Mouse (Mus musculus) hindbrain, embryonic 10.5 days (tissue): ENCODE measurements at regions not wholly inside any gene's neighbourhood (a gene's known extent, or its start where the extent isn't known, plus 50 kb on each side); places are given as distances from the start of the nearest gene placed in this dataset.

Experiments used
- DNase-seq: peaks from one replicate; pipeline ENCODE4 v3.0.0-alpha.2; 2017; ENCODE audit warnings: low spot score
- H3K27ac ChIP-seq: fragments of 300-500 bp; sonication (generic); 2 replicates; pipeline ENCODE4 v1.5.1; 2016; ENCODE audit warnings: mild to moderate bottlenecking, moderate library complexity
- H3K27me3 ChIP-seq: fragments of 300-500 bp; sonication (generic); 2 replicates; pipeline ENCODE4 v1.6.1; 2016; ENCODE audit warnings: mild to moderate bottlenecking; ENCODE audit not compliant: poor library complexity, insufficient read depth, severe bottlenecking
- H3K36me3 ChIP-seq: fragments of 300-500 bp; sonication (generic); 2 replicates; pipeline ENCODE4 v1.6.1; 2016; ENCODE audit warnings: mild to moderate bottlenecking, moderate library complexity
- H3K4me1 ChIP-seq: fragments of 300-500 bp; sonication (generic); replicated peaks from 2 replicates; pipeline ENCODE4 v1.6.1; 2016; ENCODE audit warnings: mild to moderate bottlenecking
- H3K4me3 ChIP-seq: fragments of 300-500 bp; sonication (generic); 2 replicates; pipeline ENCODE4 v1.5.1; 2016; ENCODE audit warnings: mild to moderate bottlenecking, moderate library complexity
- H3K9me3 ChIP-seq: fragments of 300-500 bp; sonication (generic); 2 replicates; pipeline ENCODE4 v1.6.1; 2016; ENCODE audit warnings: mild to moderate bottlenecking, moderate library complexity
- WGBS: fragments of 180-500 bp; shearing (Covaris S2); methylation state at CpG from one replicate; pipeline ENCODE4 v1.1.7; 2016; 5-methylcytosine and 5-hydroxymethylcytosine counted together

GRCm38 (mm10) chr3:41425863-41426262, 129.7 kb upstream of the Jade1 start:
- Histone ChIP-seq H3K4me1 (peaks cover 23% of the 10 kb centered on the region), H3K27ac (no peak overlapping the region), H3K36me3 (no peaks in the 10 kb centered on the region), H3K9me3 (no peaks in the 10 kb centered on the region), H3K27me3 (no peaks in the 10 kb centered on the region), H3K4me3 (no peak overlapping the region)
- WGBS, result 82% methylated on average over 8 of the region's 8 CpGs
- DNase-seq, result no peak

- Histone ChIP-seq H3K4me3 (peak overlapping the region; percentile 23; the same call in 1 of the 2 replicates), H3K27ac (peak overlapping the region; percentile 56), H3K4me1 (peaks cover 18% of the 10 kb centered on the region), H3K36me3 (no peaks in the 10 kb centered on the region), H3K27me3 (no peaks in the 10 kb centered on the region), H3K9me3 (no peaks in the 10 kb centered on the region)
- DNase-seq, result no peak
- WGBS, result 17% methylated on average over 10 of the region's 10 CpGs
Observed at GRCm38 (mm10) chr3:41424142-41424939, 131.2 kb upstream of the Jade1 start.

GRCm38 (mm10) chr3:41423630-41424029, 131.9 kb upstream of the Jade1 start:
- Histone ChIP-seq H3K4me1 (peaks cover 18% of the 10 kb centered on the region), H3K27ac (no peak overlapping the region), H3K27me3 (no peaks in the 10 kb centered on the region), H3K36me3 (no peaks in the 10 kb centered on the region), H3K9me3 (no peaks in the 10 kb centered on the region), H3K4me3 (no peak overlapping the region)
- 66% methylated on average over 5 of the region's 5 CpGs for WGBS
- no peak for DNase-seq

- Histone ChIP-seq H3K36me3 (no peaks in the 10 kb centered on the region), H3K27ac (no peak overlapping the region), H3K4me3 (no peak overlapping the region), H3K27me3 (no peaks in the 10 kb centered on the region), H3K9me3 (no peaks in the 10 kb centered on the region), H3K4me1 (peaks cover 18% of the 10 kb centered on the region)
- no peak for DNase-seq
- 24% methylated on average over 14 of the region's 14 CpGs for WGBS
Observed at GRCm38 (mm10) chr3:41422615-41423579, 132.6 kb upstream of the Jade1 start.

- DNase-seq, result no peak
- H3K27me3 ChIP-seq, result no peaks in the 10 kb centered on the region
- no peaks in the 10 kb centered on the region for H3K36me3 ChIP-seq
- WGBS, result 91% methylated on average over 1 of the region's 1 CpGs
- peaks cover 7% of the 10 kb centered on the region; the same call in 1 of the 2 replicates for H3K4me1 ChIP-seq
- no peaks in the 10 kb centered on the region for H3K9me3 ChIP-seq
- no peak overlapping the region for H3K27ac ChIP-seq
- H3K4me3 ChIP-seq, result no peak overlapping the region
Observed at GRCm38 (mm10) chr3:41413771-41414170, 141.8 kb upstream of the Jade1 start.

GRCm38 (mm10) chr3:41412698-41413097, 142.8 kb upstream of the Jade1 start:
- DNase-seq, result no peak
- no peaks in the 10 kb centered on the region for H3K36me3 ChIP-seq
- 0 out of 2 replicates have a peak, but pooled peaks cover 1% of the 10 kb centered on the region for H3K27me3 ChIP-seq
- WGBS, result 86% methylated on average over 2 of the region's 2 CpGs
- no peaks in the 10 kb centered on the region for H3K9me3 ChIP-seq
- H3K27ac ChIP-seq, result no peak overlapping the region
- H3K4me3 ChIP-seq, result no peak overlapping the region
- peaks cover 13% of the 10 kb centered on the region; the same call in 1 of the 2 replicates for H3K4me1 ChIP-seq

GRCm38 (mm10) chr3:41408821-41409737, 146.5 kb upstream of the Jade1 start:
- Histone ChIP-seq H3K36me3 (no peaks in the 10 kb centered on the region), H3K9me3 (no peaks in the 10 kb centered on the region), H3K4me3 (peak overlapping the region; percentile 51), H3K4me1 (peaks cover 13% of the 10 kb centered on the region; the same call in 1 of the 2 replicates), H3K27ac (peak overlapping the region; percentile 83), H3K27me3 (peaks cover 7% of the 10 kb centered on the region; the same call in 1 of the 2 replicates)
- DNase-seq, result peak; percentile 23
- 33% methylated on average over 15 of the region's 15 CpGs for WGBS

- H3K4me1 ChIP-seq, result peaks cover 13% of the 10 kb centered on the region; the same call in 1 of the 2 replicates
- H3K27ac ChIP-seq, result peak overlapping the region; percentile 83
Observed at GRCm38 (mm10) chr3:41408423-41408820, 147.1 kb upstream of the Jade1 start.

GRCm38 (mm10) chr3:41407988-41408387, 147.5 kb upstream of the Jade1 start:
- Histone ChIP-seq H3K4me1 (peaks cover 13% of the 10 kb centered on the region; the same call in 1 of the 2 replicates), H3K36me3 (no peaks in the 10 kb centered on the region), H3K4me3 (peak overlapping the region; percentile 51; the same call in 1 of the 2 replicates), H3K27me3 (peaks cover 7% of the 10 kb centered on the region; the same call in 1 of the 2 replicates), H3K9me3 (no peaks in the 10 kb centered on the region), H3K27ac (no peak overlapping the region)
- 81% methylated on average over 9 of the region's 9 CpGs for WGBS
- no peak for DNase-seq

More at GRCm38 (mm10) chr3:41408423-41408820, 147.1 kb upstream of the Jade1 start:
- H3K27me3 ChIP-seq, result peaks cover 7% of the 10 kb centered on the region; the same call in 1 of the 2 replicates
- WGBS, result 15% methylated on average over 14 of the region's 14 CpGs
- H3K4me3 ChIP-seq, result peak overlapping the region; percentile 51
- no peaks in the 10 kb centered on the region for H3K36me3 ChIP-seq
- peak; percentile 62 for DNase-seq
- H3K9me3 ChIP-seq, result no peaks in the 10 kb centered on the region

- Histone ChIP-seq H3K4me1 (peaks cover 13% of the 10 kb centered on the region; the same call in 1 of the 2 replicates), H3K9me3 (no peaks in the 10 kb centered on the region), H3K27me3 (peaks cover 7% of the 10 kb centered on the region; the same call in 1 of the 2 replicates), H3K4me3 (no peak overlapping the region), H3K36me3 (no peaks in the 10 kb centered on the region), H3K27ac (no peak overlapping the region)
- no peak for DNase-seq
- 81% methylated on average over 1 of the region's 1 CpGs for WGBS
Observed at GRCm38 (mm10) chr3:41407520-41407919, 148.0 kb upstream of the Jade1 start.

- no peak overlapping the region for H3K27ac ChIP-seq
- 85% methylated on average over 4 of the region's 4 CpGs for WGBS
- H3K4me1 ChIP-seq, result no peaks in the 10 kb centered on the region
- no peak overlapping the region for H3K4me3 ChIP-seq
- no peaks in the 10 kb centered on the region for H3K9me3 ChIP-seq
- DNase-seq, result no peak
- H3K27me3 ChIP-seq, result no peaks in the 10 kb centered on the region; the same call in 1 of the 2 replicates
- no peaks in the 10 kb centered on the region for H3K36me3 ChIP-seq
Observed at GRCm38 (mm10) chr3:41401881-41402280, 153.7 kb upstream of the Jade1 start.

GRCm38 (mm10) chr3:41389868-41390267, 165.7 kb upstream of the Jade1 start:
- no peaks in the 10 kb centered on the region for H3K4me1 ChIP-seq
- H3K27me3 ChIP-seq, result no peaks in the 10 kb centered on the region
- no peak overlapping the region for H3K27ac ChIP-seq
- no peak for DNase-seq
- 79% methylated on average over 6 of the region's 6 CpGs for WGBS
- H3K9me3 ChIP-seq, result no peaks in the 10 kb centered on the region
- H3K36me3 ChIP-seq, result no peaks in the 10 kb centered on the region
- H3K4me3 ChIP-seq, result no peak overlapping the region
